Mouse (Mus musculus): Measurements from ENCODE around the gene Pink1.

GRCm38 (mm10) chr4:138343341-138343837, 17.3 kb upstream of the Pink1 start:
- TF ChIP-seq POLR2AphosphoS5 (IDR thresholded peaks at IDR 0.05; ENCODE audit: insufficient replicate concordance, low read depth, low read length) (no peak), CTCF (IDR thresholded peaks at IDR 0.05; ENCODE audit: low read depth, low read length) (no peak), GATA1 (IDR thresholded peaks at IDR 0.05; ENCODE audit: borderline replicate concordance, low read length) (no peak), TAL1 (conservative IDR thresholded peaks at IDR 0.05; ENCODE audit: low read depth, low read length) (no peak)

Measured in G1E (cell line).